Mouse (Mus musculus): ENCODE measurements around the gene Usf1. TPM values are rescaled to one million over a fixed set of nuclear protein-coding genes. Genes with fewer than 3 reads are reported as not detected.

Gene Usf1
- polyA plus RNA-seq, 1 experiment: 98.8 TPM

DNA sequence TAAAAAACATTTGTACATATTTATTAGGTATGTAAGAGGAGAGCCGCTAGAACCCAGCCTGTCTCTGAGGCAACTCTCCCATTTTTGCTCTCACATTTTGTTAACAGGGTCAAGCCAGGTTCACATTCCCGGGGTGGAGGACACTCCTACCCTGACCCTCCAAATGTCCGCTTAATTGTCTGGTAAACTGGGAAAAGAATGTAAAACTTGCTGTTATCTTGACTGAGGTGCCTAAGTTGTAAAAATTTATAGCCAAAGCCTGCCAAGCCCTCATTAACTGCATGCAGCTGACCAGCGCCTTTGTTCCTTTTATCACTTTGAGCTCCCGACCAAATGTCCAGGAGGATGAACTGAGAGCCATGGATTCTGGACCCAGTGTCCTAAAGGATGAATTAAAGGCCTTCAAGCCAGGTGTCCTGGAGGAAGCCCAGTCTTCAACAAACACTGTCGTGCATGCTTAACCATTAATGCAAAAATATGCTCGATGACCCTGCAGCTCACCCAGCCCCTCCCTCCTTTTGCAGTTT lies 24.2 kb downstream of the Usf1 start:
- peaks cover 16% of the 10 kb centered on the region for H3K4me1 ChIP-seq (ENCODE audit: control insufficient read depth, insufficient read depth, low read length)
- H3K27ac ChIP-seq (ENCODE audit: insufficient read depth, low read depth, low read length): no peak overlapping the region
- no peak overlapping the region for H3K4me3 ChIP-seq (ENCODE audit: insufficient read depth, low read length)
- TF ChIP-seq CTCF (IDR thresholded peaks at IDR 0.05; ENCODE audit: low read depth, low read length): no peak
- TF ChIP-seq POLR2A (IDR thresholded peaks at IDR 0.05; ENCODE audit: borderline replicate concordance, low read depth, low read length): no peak

GRCm38 (mm10) chr1:171435974-171436373 lies 24.9 kb downstream of the Usf1 start:
- H3K4me1 ChIP-seq (ENCODE audit: control insufficient read depth, insufficient read depth, low read length): peaks cover 21% of the 10 kb centered on the region
- no peak overlapping the region for H3K4me3 ChIP-seq (ENCODE audit: insufficient read depth, low read length)
- TF ChIP-seq CTCF (IDR thresholded peaks at IDR 0.05; ENCODE audit: low read depth, low read length): no peak
- no peak for TF ChIP-seq POLR2A (IDR thresholded peaks at IDR 0.05; ENCODE audit: borderline replicate concordance, low read depth, low read length)
- no peak overlapping the region for H3K27ac ChIP-seq (ENCODE audit: insufficient read depth, low read depth, low read length)

- Histone ChIP-seq H3K27ac (ENCODE audit: insufficient read depth, low read depth, low read length) (no peak within 1 kb of the TSS), H3K4me3 (ENCODE audit: insufficient read depth, low read length) (peak within 1 kb of the TSS; percentile 62), H3K4me1 (ENCODE audit: control insufficient read depth, insufficient read depth, low read length) (peaks cover 34% of the 10 kb centered on the region)
- TF ChIP-seq CTCF (IDR thresholded peaks at IDR 0.05; ENCODE audit: low read depth, low read length) (no peak; the same call in 1 of the 2 replicates), POLR2A (IDR thresholded peaks at IDR 0.05; ENCODE audit: borderline replicate concordance, low read depth, low read length) (no peak)
Measured at GRCm38 (mm10) chr1:171437264-171438013, 26.3 kb downstream of the Usf1 start, which contains the start of gene F11r. F11r (plus strand) TSS chr1:171437535.

GRCm38 (mm10) chr1:171438014-171438670 lies 27.0 kb downstream of the Usf1 start:
- no peak overlapping the region for H3K27ac ChIP-seq (ENCODE audit: insufficient read depth, low read depth, low read length)
- TF ChIP-seq CTCF (IDR thresholded peaks at IDR 0.05; ENCODE audit: low read depth, low read length) (no peak), POLR2A (IDR thresholded peaks at IDR 0.05; ENCODE audit: borderline replicate concordance, low read depth, low read length) (no peak)
- H3K4me3 ChIP-seq (ENCODE audit: insufficient read depth, low read length): peak overlapping the region; percentile 62
- H3K4me1 ChIP-seq (ENCODE audit: control insufficient read depth, insufficient read depth, low read length): peaks cover 36% of the 10 kb centered on the region

DNA sequence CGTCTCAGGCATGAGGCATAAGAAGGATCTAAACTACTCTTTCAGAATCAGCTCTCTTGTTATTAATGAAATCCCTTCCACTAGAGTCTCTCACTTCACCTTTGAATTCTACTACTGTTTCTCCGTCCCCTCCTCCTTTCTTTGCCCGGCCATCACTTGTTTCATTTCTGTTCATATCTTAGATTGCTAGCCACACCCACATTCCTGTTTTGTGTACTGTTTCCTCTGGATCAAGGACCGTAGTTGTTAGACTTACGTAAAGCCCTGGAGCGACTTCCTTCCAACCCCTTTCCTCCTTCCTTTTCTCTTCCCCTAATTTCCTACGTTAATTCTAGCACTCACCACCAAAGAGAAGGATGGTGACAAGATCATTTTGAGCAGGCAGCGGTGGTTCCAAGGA lies 28.0 kb downstream of the Usf1 start:
- Histone ChIP-seq H3K4me1 (ENCODE audit: control insufficient read depth, insufficient read depth, low read length) (peaks cover 36% of the 10 kb centered on the region), H3K4me3 (ENCODE audit: insufficient read depth, low read length) (no peak overlapping the region), H3K27ac (ENCODE audit: insufficient read depth, low read depth, low read length) (no peak overlapping the region)
- TF ChIP-seq POLR2A (IDR thresholded peaks at IDR 0.05; ENCODE audit: borderline replicate concordance, low read depth, low read length): no peak
- TF ChIP-seq CTCF (IDR thresholded peaks at IDR 0.05; ENCODE audit: low read depth, low read length): no peak

GRCm38 (mm10) chr1:171440025-171440725 lies 29.1 kb downstream of the Usf1 start:
- no peak overlapping the region for H3K27ac ChIP-seq (ENCODE audit: insufficient read depth, low read depth, low read length)
- H3K4me1 ChIP-seq (ENCODE audit: control insufficient read depth, insufficient read depth, low read length): peaks cover 36% of the 10 kb centered on the region
- no peak overlapping the region for H3K4me3 ChIP-seq (ENCODE audit: insufficient read depth, low read length)
- TF ChIP-seq POLR2A (IDR thresholded peaks at IDR 0.05; ENCODE audit: borderline replicate concordance, low read depth, low read length) (no peak), CTCF (IDR thresholded peaks at IDR 0.05; ENCODE audit: low read depth, low read length) (no peak)

GRCm38 (mm10) chr1:171441466-171442412 lies 30.6 kb downstream of the Usf1 start:
- Histone ChIP-seq H3K4me1 (ENCODE audit: control insufficient read depth, insufficient read depth, low read length) (peaks cover 36% of the 10 kb centered on the region), H3K27ac (ENCODE audit: insufficient read depth, low read depth, low read length) (0 out of 2 replicates have a peak overlapping the region, but pooled peaks have one; percentile 8), H3K4me3 (ENCODE audit: insufficient read depth, low read length) (peak overlapping the region; percentile 25)
- no peak for TF ChIP-seq POLR2A (IDR thresholded peaks at IDR 0.05; ENCODE audit: borderline replicate concordance, low read depth, low read length)
- no peak for TF ChIP-seq CTCF (IDR thresholded peaks at IDR 0.05; ENCODE audit: low read depth, low read length)

DNA sequence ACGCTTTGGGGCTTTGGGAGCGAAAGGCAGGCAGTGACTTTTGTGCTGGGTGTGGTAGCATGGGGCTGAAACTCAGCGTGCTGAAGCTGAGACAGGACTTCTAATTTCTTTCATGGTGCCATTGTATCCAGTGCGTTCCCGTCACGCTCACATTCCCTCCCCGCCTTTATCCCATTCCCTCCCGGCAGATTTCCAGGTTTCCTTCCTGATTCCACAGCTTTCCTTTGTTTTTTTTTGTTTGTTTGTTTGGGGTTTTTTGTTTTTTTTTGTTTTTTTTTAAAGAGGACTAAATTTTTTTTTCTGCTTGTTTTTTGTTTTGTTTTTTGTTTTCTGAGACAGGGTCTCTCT lies 31.3 kb downstream of the Usf1 start:
- no peak for TF ChIP-seq POLR2A (IDR thresholded peaks at IDR 0.05; ENCODE audit: borderline replicate concordance, low read depth, low read length)
- TF ChIP-seq CTCF (IDR thresholded peaks at IDR 0.05; ENCODE audit: low read depth, low read length): no peak
- Histone ChIP-seq H3K27ac (ENCODE audit: insufficient read depth, low read depth, low read length) (0 out of 2 replicates have a peak overlapping the region, but pooled peaks have one; percentile 8), H3K4me3 (ENCODE audit: insufficient read depth, low read length) (peak overlapping the region; percentile 25), H3K4me1 (ENCODE audit: control insufficient read depth, insufficient read depth, low read length) (peaks cover 36% of the 10 kb centered on the region)

DNA sequence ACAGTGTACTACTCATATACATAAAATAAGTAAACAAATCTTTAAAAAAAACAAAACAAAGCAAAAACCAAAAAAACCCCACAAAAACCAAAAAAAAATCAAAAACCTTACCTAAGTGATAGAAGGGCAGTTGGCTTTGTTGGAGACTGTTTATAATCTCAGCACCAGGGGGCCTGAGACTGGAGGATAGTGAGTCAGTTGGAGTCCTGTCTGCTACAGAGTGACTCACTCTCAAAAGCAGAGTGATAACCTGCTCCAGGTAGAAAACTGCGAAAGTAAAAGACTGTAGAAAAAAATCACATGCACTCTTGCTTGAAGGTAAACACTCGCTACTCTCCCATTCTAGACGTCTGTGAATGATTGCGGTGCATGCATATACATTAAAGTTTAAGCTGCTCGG lies 33.9 kb downstream of the Usf1 start:
- Histone ChIP-seq H3K27ac (ENCODE audit: insufficient read depth, low read depth, low read length) (no peak overlapping the region), H3K4me3 (ENCODE audit: insufficient read depth, low read length) (no peak overlapping the region), H3K4me1 (ENCODE audit: control insufficient read depth, insufficient read depth, low read length) (peaks cover 23% of the 10 kb centered on the region)
- no peak for TF ChIP-seq POLR2A (IDR thresholded peaks at IDR 0.05; ENCODE audit: borderline replicate concordance, low read depth, low read length)
- TF ChIP-seq CTCF (IDR thresholded peaks at IDR 0.05; ENCODE audit: low read depth, low read length): no peak
